Mouse (Mus musculus): Measurements from ENCODE around the gene Sh3bp4. TPM values are rescaled to one million over a fixed set of nuclear protein-coding genes. Genes with fewer than 3 reads are reported as not detected.

Sh3bp4 gene
- 2.4 and 3.6 TPM in 2 replicates for polyA plus RNA-seq (2012)

DNA sequence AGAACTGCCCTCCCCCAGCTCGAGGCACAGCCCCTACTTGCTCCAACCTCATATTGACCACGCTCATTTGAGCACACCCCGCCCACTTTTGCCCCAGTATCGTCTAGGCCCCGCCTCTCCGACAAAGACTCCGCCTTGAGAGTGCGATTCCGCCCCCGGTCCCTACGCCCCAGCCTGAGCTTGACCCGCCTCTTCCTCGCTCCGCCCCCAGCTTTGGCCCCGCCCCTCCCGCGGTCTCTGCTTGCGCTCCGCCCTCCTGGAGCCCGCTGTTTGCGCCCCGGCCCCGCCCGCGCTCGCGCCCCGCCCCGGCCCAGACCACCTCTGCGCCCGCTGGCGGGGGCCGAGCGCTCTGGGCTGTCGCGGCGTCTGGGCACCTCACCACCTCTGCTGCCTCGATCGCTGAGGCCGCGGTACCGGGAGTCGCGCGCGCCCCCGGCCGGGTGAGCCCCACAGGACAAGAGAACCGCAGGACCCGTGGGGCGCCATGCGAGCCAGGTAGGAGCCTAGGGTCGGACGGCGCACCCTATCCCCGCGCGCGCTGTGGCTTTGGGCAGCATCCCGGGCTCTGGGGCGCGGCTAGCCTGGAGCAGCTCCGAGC, at the start of gene Sh3bp4:
TSS of gene Sh3bp4 (plus strand) at position 313 of the 598 bp plus-strand sequence.

Data from megakaryocyte-erythroid progenitor cell, adult 5 weeks (primary cell).